Mouse (Mus musculus) ES-E14 (cell line): Measurements from ENCODE around the gene Rdh1. TPM values are rescaled to one million over a fixed set of nuclear protein-coding genes. Genes with fewer than 3 reads are reported as not detected.

Experiments used
- DNase-seq: peaks from one replicate; pipeline ENCODE4 v3.0.0-alpha.2; 2013; ENCODE audit warnings: low read depth, low spot score
- H3K27ac ChIP-seq: 2 replicates; pipeline ENCODE4 v1.5.1; 2012; ENCODE audit warnings: low read depth, mild to moderate bottlenecking, low read length, moderate library complexity, mixed read lengths; ENCODE audit not compliant: poor library complexity, insufficient read depth, severe bottlenecking
- H3K36me3 ChIP-seq: 2 replicates; pipeline ENCODE4 v1.6.1; 2012; ENCODE audit warnings: mild to moderate bottlenecking, low read length, moderate library complexity, mixed read lengths; ENCODE audit not compliant: control insufficient read depth, poor library complexity, insufficient read depth, severe bottlenecking
- H3K4me1 ChIP-seq, 2 experiments: fragments of 150-350 bp in 1 of 2; sonication (generic) in 1 of 2; 2 replicates each; pipeline ENCODE4 v1.6.1; 2012; ENCODE audit warnings: low read length in 2 of 2, mild to moderate bottlenecking in 1 of 2, mixed read lengths in 1 of 2; ENCODE audit not compliant: control insufficient read depth in 2 of 2, insufficient read depth in 2 of 2, poor library complexity in 1 of 2
- H3K4me3 ChIP-seq, 2 experiments: fragments of 150-350 bp in 1 of 2; sonication (generic) in 1 of 2; 2 replicates each; pipeline ENCODE4 v1.5.1; 2012; ENCODE audit warnings: low read length in 2 of 2, low read depth in 1 of 2, mild to moderate bottlenecking in 1 of 2, mixed read lengths in 1 of 2; ENCODE audit not compliant: insufficient read depth in 1 of 2, poor library complexity in 1 of 2, severe bottlenecking in 1 of 2
- H3K9ac ChIP-seq: 2 replicates; pipeline ENCODE4 v1.6.1; 2012; ENCODE audit warnings: low read depth, mild to moderate bottlenecking, low read length, mixed read lengths; ENCODE audit not compliant: poor library complexity, insufficient read depth, severe bottlenecking
- H3K9me3 ChIP-seq: fragments of 150-350 bp; sonication (generic); 2 replicates; pipeline ENCODE4 v1.6.1; 2012; ENCODE audit warnings: low read depth, mild to moderate bottlenecking, low read length; ENCODE audit not compliant: control insufficient read depth, insufficient read depth
- CHD2 ChIP-seq: IDR thresholded peaks from 2 replicates; pipeline ENCODE4 v1.6.1; 2014; ENCODE audit warnings: mild to moderate bottlenecking, low read depth, low read length, inconsistent platforms
- HCFC1 ChIP-seq: IDR thresholded peaks from 2 replicates; pipeline ENCODE4 v1.6.1; 2012; ENCODE audit warnings: low read length, inconsistent platforms, borderline replicate concordance; ENCODE audit not compliant: insufficient read depth
- MAFK ChIP-seq: IDR thresholded peaks from 2 replicates; pipeline ENCODE4 v1.6.1; 2014; ENCODE audit warnings: mild to moderate bottlenecking, low read depth, low read length, inconsistent platforms; ENCODE audit not compliant: insufficient read depth
- ZC3H11A ChIP-seq: IDR thresholded peaks from 2 replicates; pipeline ENCODE4 v1.6.1; 2012; ENCODE audit warnings: low read depth, mild to moderate bottlenecking, inconsistent platforms, low read length, borderline replicate concordance
- ZNF384 ChIP-seq: IDR thresholded peaks from 2 replicates; pipeline ENCODE4 v1.6.1; 2012; ENCODE audit warnings: low read depth, low read length, inconsistent platforms
- in situ Hi-C, 2 experiments: fragments of 600-800 bp; cut with MboI; formaldehyde crosslinking; loops; one replicate each; pipeline ENCODE4 v1.15.1; 2025; ENCODE audit warnings: low sequenced_read_pairs in 2 of 2, inconsistent platforms in 1 of 2; ENCODE audit not compliant: unreplicated experiment in 2 of 2
- total RNA-seq: library from RNA; depleted of rRNA; stranded (reverse); fragments of 300-350 nt; gene quantifications from 2 replicates; pipeline ENCODE4 v1.2.3, GENCODE M21; 2012

Rdh1 gene
- total RNA-seq, 1 experiment: 1.1 TPM

DNA sequence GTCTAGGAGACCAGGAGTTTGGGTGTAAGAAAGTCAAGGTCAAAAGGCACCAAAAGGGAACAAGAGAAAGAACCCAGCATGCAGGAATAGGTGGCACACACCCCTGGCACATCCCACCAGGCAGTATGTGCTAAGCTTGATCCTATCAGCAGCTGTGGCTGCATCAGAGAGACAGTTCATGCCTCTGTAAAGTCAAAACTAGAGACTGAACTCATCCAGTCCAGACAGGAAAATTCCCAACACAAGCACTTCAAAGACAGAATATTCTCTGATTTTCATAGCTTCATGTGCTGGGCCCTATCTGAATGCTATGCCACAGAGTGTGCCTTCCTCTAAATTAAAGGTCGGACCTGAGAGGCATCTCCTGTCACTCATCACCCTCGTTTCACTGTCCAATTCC, 22.0 kb upstream of the Rdh1 start:
- no peak for DNase-seq
- Histone ChIP-seq H3K4me1 (peaks cover 2 to 13% of the 10 kb centered on the region in 2 experiments; a peak in 2 of 4 replicates), H3K36me3 (peaks cover 9% of the 10 kb centered on the region), H3K9me3 (no peaks in the 10 kb centered on the region), H3K4me3 (no peak overlapping the region), H3K27ac (no peak overlapping the region), H3K9ac (no peak overlapping the region)
- in situ Hi-C loops: no loop called here
- TF ChIP-seq HCFC1 (no peak), CHD2 (no peak), ZC3H11A (no peak), MAFK (no peak), ZNF384 (no peak)

DNA sequence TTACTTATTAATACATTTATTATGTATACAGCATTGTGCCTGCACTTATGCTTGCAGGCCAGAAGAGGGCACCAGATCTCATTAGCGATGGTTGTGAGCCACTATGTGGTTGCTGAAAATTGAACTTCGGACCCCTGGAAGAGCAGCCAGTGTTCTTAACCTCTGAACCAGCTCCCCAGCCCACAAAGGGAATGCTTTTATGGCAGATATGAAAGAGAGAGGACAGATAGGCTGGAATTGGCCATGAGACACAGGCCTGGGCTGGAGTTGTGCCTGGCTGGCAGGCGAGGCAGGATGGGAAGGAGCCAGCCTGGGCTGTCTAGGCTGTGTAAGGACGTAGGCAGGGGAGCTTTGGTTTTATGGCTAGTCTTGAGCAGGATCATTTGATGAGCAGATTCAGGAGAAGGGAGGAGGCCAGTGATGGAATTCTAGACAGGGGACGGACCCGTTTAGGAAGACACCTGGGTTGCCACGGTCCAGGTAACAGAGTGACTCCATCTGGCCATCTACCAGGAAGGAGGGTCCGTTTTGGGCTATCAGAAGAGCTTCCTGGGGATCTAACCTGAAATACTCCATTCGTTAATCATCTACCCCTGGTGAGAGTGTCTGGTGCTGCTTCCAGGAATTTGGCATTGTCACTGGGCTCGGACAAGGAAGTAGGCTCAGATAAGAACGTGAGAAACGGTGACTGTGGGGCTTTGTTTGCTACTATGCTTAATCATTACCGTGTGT, 21.2 kb upstream of the Rdh1 start:
- peak; percentile 59; the same call in 1 of the 2 replicates for TF ChIP-seq ZC3H11A
- no peak for TF ChIP-seq HCFC1
- TF ChIP-seq ZNF384: no peak
- no peak for TF ChIP-seq CHD2
- Histone ChIP-seq H3K9ac (no peak overlapping the region), H3K4me3 (peak overlapping the region in 1 of 2 experiments; percentile 71; a peak in 1 of 4 replicates), H3K36me3 (peaks cover 16% of the 10 kb centered on the region), H3K4me1 (peaks cover 2 to 13% of the 10 kb centered on the region in 2 experiments; a peak in 2 of 4 replicates), H3K27ac (no peak overlapping the region), H3K9me3 (no peaks in the 10 kb centered on the region)
- in situ Hi-C loops: no loop called here
- DNase-seq: no peak

DNA sequence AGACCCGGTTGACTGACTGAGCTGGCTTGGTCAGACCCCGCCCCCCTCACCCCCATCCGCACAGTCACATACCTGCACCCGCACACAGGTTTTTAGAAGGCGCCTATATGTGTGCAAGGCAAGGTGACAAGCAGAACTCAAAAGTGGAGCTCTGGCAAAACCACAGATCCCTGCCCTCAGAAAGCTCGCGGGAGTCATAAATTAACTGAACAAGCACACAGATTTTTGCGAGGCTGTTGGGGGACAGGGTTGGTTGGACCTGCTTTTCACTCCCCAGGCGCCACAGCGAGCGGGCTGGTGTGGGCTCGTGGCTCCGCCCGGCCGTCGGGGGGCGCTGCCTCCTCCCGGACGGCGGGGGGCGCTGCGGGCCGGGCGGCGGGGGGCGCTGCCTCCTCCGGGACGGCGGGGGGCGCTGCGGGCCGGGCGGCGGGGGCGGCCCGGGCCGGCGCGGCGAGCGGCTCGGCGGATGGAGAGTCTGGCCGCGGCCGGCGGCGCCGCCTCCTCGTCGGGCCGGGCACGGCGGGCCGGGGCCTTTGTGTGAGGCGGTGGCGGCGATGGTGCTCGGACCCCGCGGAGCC, 20.3 kb upstream of the Rdh1 start, which contains the start of gene Zbtb39:
TSS of gene Zbtb39 (plus strand) at position 456 of the 578 bp plus-strand sequence.
- Histone ChIP-seq H3K9ac (peak within 1 kb of the TSS; percentile 86), H3K36me3 (peaks cover 24% of the 10 kb centered on the region), H3K4me3 (peak within 1 kb of the TSS; percentile 93 to 94), H3K4me1 (peaks cover 0 to 7% of the 10 kb centered on the region in 2 experiments; a peak in 2 of 4 replicates), H3K9me3 (no peaks in the 10 kb centered on the region), H3K27ac (no peak within 1 kb of the TSS)
- TF ChIP-seq ZC3H11A (no peak), ZNF384 (no peak), HCFC1 (no peak), MAFK (no peak), CHD2 (no peak)
- in situ Hi-C loops: no loop called here
- DNase-seq: peak; percentile 54

DNA sequence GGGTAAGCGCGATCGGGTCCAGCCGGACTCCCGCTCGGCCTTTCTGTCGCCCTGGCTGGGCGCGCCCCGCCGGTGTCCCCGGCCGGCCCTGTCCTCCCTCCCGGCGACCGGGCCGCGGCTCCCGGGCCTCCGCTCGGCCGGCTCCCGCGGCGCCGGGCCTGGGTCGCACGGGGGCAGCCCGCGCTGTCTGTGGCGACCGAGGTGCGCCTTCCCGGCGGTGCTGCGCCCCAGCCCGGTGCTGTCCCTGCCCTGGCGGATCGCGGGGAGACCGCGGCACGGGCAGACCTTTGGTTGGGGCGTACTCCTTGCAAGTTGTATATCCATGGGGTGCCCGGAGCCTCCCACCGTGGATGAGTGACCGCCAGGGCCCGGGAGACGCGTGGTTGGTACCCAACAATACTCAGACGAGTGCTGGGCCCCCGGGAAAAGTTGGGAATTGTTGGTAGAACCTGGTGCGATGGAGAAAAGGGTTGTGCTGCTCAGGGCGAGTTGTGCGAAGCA, 19.8 kb upstream of the Rdh1 start:
- Histone ChIP-seq H3K4me1 (peaks cover 0 to 10% of the 10 kb centered on the region in 2 experiments; a peak in 3 of 4 replicates), H3K9me3 (no peaks in the 10 kb centered on the region), H3K27ac (no peak overlapping the region), H3K9ac (peak overlapping the region; percentile 86), H3K4me3 (peak overlapping the region; percentile 93 to 94), H3K36me3 (peaks cover 28% of the 10 kb centered on the region)
- in situ Hi-C loops: loop anchor here in 1 of 2 experiments (5.0 to 10.0 kb wide), 2 partner anchors 205 to 268 kb away; partner anchors contain the start of gene Hsd17b6
- DNase-seq: no peak
- TF ChIP-seq MAFK (no peak), ZC3H11A (no peak), ZNF384 (no peak), HCFC1 (no peak), CHD2 (no peak)
